Mouse (Mus musculus) megakaryocyte-erythroid progenitor cell, adult 5-6 weeks (primary cell): ENCODE data around the gene Col2a1. TPM values are rescaled to one million over a fixed set of nuclear protein-coding genes. Genes with fewer than 3 reads are reported as not detected.

Experiments
- ATAC-seq: replicated peaks from 2 replicates; pipeline ENCODE4 v1.8.0; 2016; ENCODE audit warnings: mild to moderate bottlenecking, inconsistent platforms; ENCODE audit not compliant: severe bottlenecking, poor library complexity, low FRiP score, low TSS enrichment
- total RNA-seq, 2 experiments: library from RNA; stranded (forward) in 1 of 2; stranded (reverse) in 1 of 2; fragments of 200-1000, 215-1000 nt in 1 of 2; fragments of >200 nt in 1 of 2; fragmentation: Nextera tagmentation in 1 of 2; gene quantifications; 2 replicates each; pipeline ENCODE4 v1.2.3; 2014 to 2017

The Col2a1 gene
- total RNA-seq, 2 experiments from 2014 or later = not detected

DNA sequence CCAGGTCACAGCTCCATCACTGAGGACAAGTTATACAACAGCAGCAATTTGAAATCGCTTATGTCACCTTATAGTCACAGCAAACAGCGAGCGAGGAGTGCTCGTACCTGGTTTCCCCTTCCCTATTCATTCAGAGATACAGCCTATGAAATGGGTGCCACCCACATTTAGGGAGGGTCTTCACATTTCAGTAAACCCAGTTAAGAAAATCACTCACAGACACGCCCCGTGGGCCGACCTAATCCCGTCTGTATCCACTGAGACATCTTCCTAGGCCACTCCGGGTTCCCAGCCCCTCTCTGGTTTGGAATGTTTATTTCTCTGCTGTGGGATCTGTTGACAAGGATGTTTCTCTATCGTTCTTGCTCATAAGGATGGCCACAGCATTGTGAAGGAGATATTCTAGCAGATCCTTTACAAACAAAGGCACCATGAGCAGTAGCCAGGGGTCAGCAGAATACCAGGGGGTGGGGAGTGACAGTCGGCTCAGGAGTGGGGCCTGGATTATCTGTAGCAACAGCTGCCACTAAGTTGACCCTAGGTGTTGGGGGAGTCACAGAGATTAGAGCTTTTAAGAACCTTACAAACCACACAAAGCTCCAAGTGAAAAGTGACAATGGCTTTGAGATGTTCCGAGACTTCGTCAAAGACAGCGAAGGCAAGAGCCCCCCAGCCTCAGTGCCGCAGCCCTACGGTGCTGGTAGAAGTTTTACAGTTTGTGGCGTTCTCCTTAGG, 39.0 kb downstream of the Col2a1 start:
- ATAC-seq = no peak

DNA sequence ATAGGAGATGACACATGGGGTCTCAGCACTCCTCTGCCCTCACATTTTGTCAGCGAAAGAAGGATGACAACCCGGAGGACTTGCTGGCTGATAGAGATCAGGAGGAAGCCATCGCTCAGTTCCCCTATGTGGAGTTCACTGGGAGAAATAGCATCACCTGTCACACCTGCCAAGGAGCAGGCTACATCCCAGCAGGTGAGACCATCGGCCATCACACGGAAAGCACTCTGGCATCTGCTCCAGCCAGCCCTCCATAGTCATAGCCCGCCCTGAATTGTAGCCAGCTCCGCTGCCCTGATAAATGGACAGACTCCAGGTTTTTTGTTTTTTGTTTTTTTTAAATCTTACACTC, 39.7 kb downstream of the Col2a1 start:
- ATAC-seq = no peak

DNA sequence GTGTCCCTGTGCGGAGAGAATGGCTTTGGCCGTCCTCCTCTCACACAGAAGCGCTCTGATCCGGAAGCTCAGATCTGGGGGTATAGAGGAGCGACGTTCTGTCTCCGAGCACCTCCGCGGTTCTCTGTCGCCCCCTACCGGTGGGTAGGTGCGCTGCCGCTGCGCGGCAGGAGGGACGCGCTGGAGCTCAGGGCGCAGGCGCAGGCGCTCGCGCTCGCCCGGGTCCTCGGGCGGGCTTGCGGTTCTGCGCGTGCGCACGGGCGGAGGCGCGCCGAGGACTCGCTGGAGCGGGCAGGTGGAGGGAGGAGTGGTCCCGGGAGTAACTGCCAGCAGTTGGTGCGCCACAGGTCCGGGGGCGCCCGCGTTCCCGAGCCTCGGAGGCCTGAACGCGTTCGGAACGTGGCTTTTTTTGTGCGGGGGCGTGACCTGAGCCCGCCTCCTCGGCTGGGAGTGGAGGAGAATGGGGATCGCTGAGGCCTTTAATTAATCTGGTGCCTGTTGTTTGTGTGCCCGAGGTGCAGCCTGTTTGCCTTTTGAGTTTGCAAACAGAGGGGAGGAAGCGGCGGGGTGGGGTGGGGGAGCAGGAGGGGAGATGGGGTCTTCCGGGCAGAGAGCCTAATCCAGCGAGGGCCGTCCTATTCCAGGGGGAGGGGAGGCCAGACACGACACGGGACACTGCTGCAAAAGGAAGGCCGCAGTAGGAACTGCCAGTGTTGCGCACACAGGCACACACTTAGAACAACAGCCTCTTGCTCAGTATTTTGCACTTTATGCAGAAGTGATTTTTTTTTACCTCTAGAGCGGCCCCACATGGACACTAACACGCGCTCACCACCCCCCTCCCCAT, 40.3 kb downstream of the Col2a1 start, which contains the start of gene Tmem106c:
TSS of gene Tmem106c (plus strand) at position 212 of the 847 bp plus-strand sequence.
- ATAC-seq = peak; percentile 92

DNA sequence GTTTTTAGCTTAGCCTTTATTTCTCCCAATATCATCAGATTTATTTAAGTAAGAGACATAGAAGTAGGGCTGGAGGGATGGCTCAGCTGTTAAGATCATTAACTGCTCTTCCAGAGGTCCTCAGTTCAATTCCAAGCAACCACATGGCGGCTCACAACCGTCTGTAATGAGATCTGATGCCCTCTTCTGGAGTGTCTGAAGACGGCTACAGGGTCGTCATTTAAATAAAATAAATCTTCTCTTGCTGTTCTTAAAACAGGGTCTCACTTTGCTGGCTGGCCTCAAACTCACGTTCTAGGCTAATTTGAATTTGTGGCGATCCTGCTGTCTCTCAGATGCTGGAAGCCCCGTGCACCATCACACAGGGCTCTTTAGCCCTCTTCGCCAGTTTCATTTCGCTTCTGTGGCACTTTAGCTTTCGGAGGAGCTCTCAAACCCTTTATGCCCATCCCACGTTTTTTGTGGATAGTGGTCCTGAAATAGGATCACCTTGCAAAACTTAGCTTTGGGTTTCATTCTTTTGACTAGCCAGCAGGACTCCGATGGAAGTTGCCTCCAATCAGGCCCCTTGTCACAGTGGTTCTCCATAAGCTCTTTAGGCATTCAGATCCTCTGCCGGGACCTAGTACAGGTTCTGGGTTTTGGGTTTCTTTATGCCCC, 41.0 kb downstream of the Col2a1 start:
- ATAC-seq = peak; percentile 24

DNA sequence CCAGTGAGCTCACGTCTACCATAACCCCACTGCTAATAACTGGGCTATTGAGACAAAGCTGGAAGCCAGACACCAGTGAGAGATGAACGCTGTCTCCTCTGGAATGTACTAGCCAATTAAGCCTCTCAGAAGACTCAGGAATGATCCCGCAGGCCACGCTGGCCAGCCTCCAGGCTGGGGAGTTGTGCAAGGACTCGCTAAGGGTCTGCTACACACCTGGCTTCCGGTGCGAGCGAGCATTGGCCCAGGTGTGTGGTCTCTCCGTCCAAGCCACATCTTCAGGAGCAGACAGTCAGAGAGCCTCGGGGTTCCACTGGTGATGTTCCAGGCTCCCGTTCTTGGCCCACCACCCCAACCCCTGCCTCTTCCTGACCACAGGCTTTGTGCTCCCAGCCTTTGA, 48.1 kb downstream of the Col2a1 start:
- ATAC-seq = no peak

DNA sequence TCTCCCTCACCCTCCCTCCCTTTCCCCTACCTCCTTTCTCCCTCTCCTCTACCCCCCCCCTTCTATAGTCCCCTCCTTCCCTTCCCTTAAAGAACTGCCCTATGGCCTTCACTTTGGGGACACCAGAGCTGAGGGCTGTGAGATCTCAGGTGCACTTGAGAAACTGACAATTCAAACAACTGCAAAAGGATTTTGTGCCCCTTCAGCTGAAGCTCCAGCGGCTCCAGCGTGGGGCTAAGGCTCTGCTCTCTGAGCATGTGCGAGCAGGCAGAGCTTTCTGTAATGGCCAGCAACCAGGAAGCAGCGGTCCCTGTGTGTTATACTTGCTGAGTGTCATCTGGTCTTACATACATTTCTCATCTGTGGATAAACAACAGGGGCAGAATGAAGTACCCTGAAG, 48.8 kb downstream of the Col2a1 start:
- no peak for ATAC-seq

DNA sequence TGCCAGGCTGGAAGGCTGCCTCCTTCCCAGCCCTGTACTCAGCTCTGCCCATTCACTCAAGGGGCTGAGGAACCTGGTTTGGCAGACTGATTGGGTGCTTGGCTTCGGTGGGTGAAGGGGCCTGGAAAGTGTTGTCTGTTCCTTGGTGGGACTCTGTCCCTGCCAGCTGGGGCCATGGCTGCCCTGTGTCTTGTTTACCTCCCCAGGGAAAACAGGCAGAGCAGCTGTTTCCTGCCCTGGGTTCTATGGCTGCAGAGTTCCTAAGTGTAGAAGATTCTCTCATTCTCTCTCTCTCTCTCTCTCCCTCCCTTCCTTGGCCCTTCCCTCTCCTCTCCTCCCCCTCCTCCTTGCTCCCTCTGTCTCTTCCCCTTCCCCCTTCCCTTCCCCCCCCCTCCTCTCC, 49.2 kb downstream of the Col2a1 start:
- no peak for ATAC-seq

DNA sequence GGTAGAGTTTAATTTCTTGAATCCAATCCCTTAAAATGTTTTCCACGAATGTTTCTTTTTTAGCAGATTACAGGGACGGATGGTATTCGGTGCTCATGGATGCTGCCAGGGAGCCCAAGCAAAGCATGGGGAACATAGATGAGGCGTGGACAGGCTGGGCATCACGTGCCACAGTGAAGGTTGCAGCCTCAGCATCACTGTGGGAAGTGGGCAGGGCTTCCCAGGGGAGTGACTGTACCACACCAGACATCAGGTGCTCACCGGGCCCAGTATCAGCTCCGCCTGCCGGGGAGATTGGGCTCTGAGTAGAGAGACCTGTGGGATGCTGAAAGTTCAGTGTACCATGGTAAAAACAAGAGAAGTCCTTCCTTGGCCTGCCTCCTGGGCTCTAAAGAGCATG, 49.8 kb downstream of the Col2a1 start:
- ATAC-seq = no peak

DNA sequence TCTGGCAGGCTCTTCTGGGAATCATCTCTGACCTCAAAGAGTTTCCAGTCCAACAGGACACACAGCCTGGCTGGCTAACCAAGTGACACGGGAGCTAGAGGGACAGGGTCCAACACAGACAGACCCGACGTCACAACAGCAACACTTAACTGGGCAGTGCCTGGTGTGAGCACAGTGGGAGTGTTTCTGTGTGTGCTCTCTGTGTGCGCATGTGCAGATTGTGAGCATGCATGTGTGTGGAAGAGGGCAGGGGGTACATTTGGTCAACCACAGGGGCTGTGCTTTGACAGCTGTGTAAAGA, 51.7 kb downstream of the Col2a1 start:
- ATAC-seq = peak; percentile 20; the same call in 1 of the 2 replicates

DNA sequence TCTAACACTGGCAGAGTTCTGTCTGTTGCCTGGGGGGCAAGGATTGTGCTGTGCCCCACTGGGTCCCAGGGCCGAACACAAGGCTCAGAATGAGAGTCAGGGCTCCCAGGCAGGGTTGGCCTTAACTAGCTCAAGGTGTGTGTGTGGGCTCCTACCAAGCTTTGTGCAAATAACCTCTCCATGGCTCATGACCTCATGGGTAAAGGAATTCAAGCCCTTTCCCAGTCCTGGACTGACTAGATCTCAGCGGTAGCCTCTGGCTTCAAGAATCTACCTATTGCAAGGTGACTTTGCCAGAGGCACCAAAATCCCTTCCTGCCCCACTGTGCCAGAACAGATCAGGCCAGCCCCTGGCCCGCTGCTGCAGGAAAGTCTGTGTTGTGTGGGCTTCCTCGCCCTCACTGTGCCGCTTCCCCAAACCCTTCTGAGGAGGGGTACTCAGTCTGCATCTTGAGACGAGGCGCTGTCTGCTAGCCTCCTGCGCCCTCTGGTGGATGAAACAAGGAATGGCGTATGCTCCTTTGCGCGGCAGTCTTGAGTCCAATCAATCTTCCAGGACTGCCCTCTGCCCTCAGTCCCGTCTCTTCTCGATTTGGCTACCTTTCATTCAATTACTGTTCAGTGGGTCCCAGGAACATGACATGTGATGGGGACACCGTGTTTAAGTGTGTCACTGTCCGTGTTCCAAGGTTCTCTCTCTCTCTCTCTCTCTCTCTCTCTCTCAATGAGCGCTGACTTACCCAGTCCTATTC, 52.2 kb downstream of the Col2a1 start:
- peak; percentile 82 for ATAC-seq

DNA sequence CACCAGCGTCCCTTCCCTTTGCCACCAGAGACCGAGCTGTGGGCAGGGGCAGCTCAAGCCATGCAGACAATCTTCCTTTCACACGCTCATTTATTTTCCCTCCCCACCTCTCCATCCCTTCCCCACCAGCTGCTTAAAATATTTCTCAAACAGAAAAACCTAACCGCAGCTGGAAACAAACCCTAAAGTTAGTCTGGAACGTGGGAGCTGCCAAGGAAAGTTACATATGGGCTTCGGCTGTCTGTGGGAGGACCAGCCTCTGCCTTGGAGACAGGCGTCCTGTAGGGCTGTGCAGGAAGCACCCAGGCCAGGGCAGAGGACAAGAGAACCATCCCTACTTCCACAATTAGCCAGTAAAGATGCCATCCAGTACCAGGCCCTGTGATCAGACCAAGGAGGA, 54.3 kb downstream of the Col2a1 start:
- ATAC-seq = no peak

DNA sequence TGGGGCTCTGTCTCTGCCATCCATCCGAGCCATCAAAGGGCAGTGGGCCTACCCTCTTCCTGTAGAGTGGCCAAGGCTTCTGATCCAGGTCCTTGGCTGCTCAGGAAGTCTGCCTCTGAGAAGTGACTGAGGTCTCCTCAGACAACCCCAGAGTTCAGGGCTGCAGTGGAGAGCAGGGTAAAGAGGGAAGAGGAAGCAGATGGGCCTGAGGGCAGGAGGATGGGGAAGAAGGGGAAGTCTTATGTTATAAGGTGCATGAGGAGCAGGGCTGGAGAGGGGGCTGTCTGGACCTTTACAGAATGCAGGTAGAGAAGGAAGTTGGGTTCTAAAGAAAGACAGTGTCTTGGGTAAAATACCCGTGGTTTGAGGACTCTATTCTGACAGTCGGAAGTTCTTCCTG, 54.8 kb downstream of the Col2a1 start:
- ATAC-seq = no peak

DNA sequence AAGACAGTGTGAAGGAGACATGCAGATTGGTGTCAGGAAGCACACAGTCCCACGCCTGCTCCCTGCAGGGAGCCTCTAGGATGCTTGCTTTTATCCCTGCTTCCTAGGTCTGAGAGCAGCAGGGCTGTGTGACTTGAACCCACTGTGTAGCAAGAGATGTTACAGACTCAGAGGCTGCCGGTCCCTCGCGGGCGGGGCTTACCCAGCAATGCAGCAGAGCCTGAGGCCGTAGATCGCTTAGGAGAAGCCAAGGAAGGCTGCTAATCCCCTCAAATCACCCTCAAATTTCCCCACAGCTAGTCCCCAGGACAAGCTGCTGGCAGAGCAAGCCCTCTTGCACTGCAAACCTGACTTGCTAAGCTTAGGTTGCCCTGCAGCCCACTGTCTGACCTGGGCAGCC, 55.8 kb downstream of the Col2a1 start:
- no peak for ATAC-seq

DNA sequence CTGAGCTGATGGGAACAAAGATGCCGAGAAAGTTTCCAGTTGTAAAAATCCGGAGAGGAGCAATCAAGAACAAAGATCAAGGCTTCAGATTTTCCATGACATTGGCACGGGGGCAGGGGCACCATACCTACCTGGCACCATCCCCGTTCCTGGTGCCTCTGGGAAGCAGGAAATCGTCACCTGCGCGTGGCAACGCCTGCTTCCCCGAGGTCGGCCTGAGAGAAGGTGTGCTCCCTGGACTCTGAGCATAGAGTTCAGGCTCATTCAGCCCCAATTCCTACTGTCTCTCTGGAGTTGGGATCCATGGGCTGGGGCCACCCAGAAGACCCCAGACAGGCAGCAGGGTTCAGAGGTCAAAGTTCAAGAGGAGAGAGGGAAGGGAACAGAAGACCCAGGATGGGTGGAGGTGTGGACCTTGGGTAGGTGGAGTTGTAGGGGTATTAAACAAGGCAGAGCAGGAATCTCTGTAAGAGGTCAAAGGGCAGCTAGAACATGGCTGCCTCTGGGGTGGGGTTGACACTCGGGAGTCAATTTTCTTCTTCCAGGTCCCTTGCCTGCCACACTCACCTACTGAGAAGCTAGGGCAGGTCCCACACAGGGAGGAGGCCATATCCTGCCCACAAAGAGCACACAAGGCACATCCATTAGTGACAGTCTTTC, 58.7 kb downstream of the Col2a1 start:
- no peak for ATAC-seq

DNA sequence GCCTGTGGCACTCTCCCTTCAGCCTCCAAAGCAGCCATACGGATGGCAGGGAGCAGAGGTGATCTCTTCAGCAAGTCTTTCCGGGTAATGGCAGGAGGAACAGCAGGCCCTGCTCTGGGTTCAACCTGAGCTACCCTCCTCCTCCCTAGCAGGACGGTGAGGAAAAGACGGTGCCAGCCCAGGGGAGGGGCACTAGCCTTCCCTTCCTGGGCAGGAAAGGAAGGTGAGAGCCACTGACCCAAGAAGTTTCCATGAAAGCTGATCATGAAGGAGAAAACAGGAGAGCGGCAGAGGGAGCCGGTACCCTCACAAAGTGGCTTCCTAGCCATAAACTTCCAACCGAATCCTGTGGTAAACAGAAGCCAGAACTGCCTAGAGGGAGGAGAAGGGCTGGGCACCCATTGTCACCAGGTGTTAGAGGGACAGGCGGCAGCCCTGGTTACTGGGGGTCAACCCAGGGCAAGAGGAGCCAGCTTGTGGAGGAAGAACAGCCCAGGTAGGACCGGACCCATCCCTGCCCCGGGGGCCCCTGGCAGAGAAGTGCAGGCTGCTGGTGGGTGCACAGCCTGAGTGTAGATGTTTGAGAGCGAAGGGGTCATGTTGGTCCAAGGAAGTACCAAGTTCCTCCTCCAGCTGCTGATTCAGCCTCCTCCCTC, 59.4 kb downstream of the Col2a1 start:
- ATAC-seq = no peak

DNA sequence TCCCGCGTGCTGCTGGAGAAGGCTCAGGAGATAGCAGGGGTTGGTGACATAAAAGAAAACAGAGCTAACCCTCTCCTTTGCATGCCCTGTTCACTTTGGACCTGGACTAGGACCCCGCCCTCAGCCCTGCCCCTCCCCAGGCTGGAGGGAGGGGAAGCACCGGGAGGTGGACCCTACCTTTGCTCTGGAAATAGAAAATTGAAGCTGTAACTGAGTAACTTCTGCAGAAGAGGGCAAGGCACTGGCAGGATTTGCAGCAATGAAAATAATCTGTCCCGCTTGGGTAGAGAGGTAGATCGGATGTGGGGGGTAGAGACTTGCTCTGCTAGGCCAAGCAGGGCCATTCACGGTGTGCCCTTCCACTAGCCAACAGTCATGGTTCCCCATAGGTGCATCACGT, 61.1 kb downstream of the Col2a1 start:
- ATAC-seq = no peak

DNA sequence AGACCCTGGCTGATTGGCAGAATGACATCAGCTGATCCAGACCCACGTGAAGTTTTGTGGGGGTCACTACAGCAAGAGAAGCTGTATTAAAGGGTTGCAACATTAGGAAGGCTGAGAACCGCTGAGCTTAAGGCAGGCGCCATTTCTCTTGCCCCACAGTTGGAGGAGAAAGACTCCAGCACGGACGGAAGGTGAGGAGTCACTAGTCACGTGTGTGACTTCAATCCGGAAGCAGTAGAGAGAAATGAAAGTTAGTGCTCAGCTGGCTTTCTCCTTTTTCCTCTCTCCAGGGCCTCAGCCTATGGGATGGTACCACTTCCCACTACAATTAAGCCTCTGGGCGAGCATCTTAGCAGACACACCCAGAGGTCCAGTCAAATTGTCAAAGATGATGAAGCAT, 62.0 kb downstream of the Col2a1 start:
- no peak for ATAC-seq

DNA sequence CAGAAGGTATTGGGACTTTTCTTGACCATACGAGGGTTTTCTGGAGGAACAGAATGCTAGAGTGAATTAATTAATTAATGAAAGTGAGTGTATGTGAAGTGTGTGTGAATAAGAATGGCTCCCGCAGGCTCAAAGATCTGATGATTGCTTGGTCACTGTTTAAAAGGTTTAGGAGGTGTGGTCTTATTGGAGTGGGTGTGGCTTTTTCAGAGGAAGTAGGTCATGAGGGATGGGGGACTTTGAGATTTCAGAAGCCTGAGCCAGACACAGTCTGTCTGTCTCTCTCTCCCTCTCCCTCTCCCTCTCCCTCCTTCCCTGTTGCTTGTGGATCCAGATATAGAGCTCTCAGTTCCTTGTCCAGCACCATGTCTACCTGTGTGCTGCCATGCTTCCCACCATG, 63.2 kb downstream of the Col2a1 start:
- no peak for ATAC-seq

DNA sequence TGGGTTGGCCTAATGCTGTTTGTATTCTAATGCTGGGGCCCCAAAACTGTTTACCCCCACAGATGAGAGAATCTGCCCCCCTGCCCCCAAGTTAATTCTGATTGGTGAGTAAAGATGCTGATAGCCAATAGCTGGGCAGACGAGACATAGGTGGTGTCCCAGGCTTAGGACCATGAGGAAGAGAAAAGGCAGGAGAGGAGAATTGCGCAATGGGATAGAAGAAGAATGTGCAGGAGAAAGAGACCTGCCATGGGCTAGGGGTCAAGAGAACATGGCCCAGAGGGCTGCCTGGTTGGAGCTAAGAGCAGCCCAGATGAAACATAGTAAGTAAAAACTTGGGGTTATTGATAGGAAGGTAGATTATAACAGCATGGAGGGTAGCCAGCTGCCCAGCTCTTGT, 64.4 kb downstream of the Col2a1 start:
- ATAC-seq = no peak
